Comparison of ENCODE assay signal across 8 mouse cellular contexts in the genomic region with DNA sequence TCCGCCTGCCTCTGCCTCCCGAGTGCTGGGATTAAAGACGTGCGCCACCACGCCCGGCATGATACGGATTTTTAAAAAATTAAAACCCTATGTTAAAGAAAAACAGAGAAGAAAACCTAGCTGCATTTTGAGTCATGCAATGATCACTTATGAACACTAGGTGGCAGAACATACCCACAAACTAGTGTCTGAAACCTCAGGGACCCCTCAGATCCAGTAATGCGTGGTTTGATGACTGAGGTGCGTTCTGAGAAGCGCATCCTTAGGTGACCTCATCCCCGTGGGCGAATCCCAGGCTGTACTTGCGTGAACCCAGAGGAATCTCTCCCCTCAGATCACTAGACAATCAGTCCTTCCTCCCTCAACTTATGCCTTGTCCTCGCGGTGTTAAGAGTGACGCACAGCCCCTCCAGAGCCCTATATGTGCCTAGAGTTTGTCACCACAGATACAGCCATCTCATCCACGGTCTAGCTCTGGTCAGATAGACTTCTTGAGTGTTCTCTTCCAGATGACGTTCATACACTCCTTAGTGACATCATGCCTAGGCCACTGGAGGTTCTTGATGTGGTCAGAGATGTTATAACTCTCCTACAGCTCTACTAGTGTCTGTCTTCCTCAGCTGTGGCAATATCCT. TPM values are rescaled to one million over a fixed set of nuclear protein-coding genes. Genes with fewer than 3 reads are reported as not detected.
DNase-seq lines count a peak whose midpoint lies in the region; ATAC-seq and TF ChIP-seq lines count a peak whose summit lies in the region.

No protein-coding gene starts in this region.

- peak; percentile 71 for ATAC-seq in granulocyte monocyte progenitor cell, adult 5-6 weeks (replicated peaks; ENCODE audit: poor library complexity, severe bottlenecking)
- no peak for ATAC-seq in kidney, postnatal 0 days (replicated peaks; ENCODE audit: low FRiP score, low read depth)
- peak; percentile 81 for ATAC-seq in megakaryocyte progenitor cell, adult 5-6 weeks (replicated peaks; ENCODE audit: poor library complexity)

- TF ChIP-seq POLR2A in spleen, adult 2 months (IDR thresholded peaks at IDR 0.05; ENCODE audit: low read depth, low read length), result no peak

- H3K9ac ChIP-seq in kidney, postnatal 0 days (ENCODE audit: low read depth, low read length), result no peak overlapping the region

- H3K4me2 ChIP-seq in kidney, postnatal 0 days (ENCODE audit: low read length), result no peak overlapping the region

- no peaks in the 10 kb centered on the region for H3K4me1 ChIP-seq in spleen, adult 2 months (ENCODE audit: control insufficient read depth, insufficient read depth, insufficient read length)
- no peaks in the 10 kb centered on the region for H3K4me1 ChIP-seq in kidney, postnatal 0 days (replicated peaks; ENCODE audit: insufficient read depth, low read length)

- peak; percentile 39; the same call in 1 of the 2 replicates for TF ChIP-seq CTCF in spleen, adult 2 months (IDR thresholded peaks at IDR 0.05; ENCODE audit: extremely low read depth, insufficient read depth, insufficient read length, insufficient replicate concordance)
- peak; percentile 84 for TF ChIP-seq CTCF in kidney, postnatal 0 days (IDR thresholded peaks at IDR 0.05; ENCODE audit: low read depth)

- no peaks in the 10 kb centered on the region for H3K36me3 ChIP-seq in spleen, adult 2 months (ENCODE audit: control insufficient read depth, insufficient read depth, low read length)
- no peaks in the 10 kb centered on the region for H3K36me3 ChIP-seq in kidney, postnatal 0 days (ENCODE audit: insufficient read depth, low read length)

- DNase-seq in spleen, adult 2 months (ENCODE audit: low read depth in 1 of 2, low spot score in 2 of 2), result peak in 1 of 2 experiments; percentile 6
- DNase-seq in spleen, postnatal 4 days (ENCODE audit: low spot score in 2 of 2), result no peak
- DNase-seq in brain, adult 2 months (ENCODE audit: low read depth, low spot score), result peak; percentile 57
- DNase-seq in kidney, postnatal 0 days (ENCODE audit: low spot score), result peak; percentile 71
- peak; percentile 28 for DNase-seq in right cerebral cortex, postnatal 4 days
- no peak for DNase-seq in gastrocnemius, adult 8-10 months (ENCODE audit: low spot score in 2 of 2)

- H3K4me3 ChIP-seq in spleen, adult 2 months (ENCODE audit: extremely low read depth, insufficient read depth, insufficient read length), result no peak overlapping the region
- no peak overlapping the region for H3K4me3 ChIP-seq in kidney, postnatal 0 days (replicated peaks; ENCODE audit: low read depth, low read length)

- WGBS in spleen, adult 2 months, result 21% methylated on average over 18 of the region's 18 CpGs
- 22% methylated on average over 18 of the region's 18 CpGs for WGBS in kidney, postnatal 0 days

- H3K27ac ChIP-seq in spleen, adult 2 months (ENCODE audit: insufficient read depth, low read length), result no peak overlapping the region
- no peak overlapping the region for H3K27ac ChIP-seq in kidney, postnatal 0 days

- no peaks in the 10 kb centered on the region for H3K9me3 ChIP-seq in kidney, postnatal 0 days (replicated peaks; ENCODE audit: low read length)

- H3K27me3 ChIP-seq in spleen, adult 2 months (ENCODE audit: control insufficient read depth, insufficient read depth, low read length), result no peaks in the 10 kb centered on the region; the same call in 1 of the 2 replicates
- H3K27me3 ChIP-seq in kidney, postnatal 0 days (ENCODE audit: insufficient read depth, low read length), result no peaks in the 10 kb centered on the region

RNA-seq across cellular contexts. Expression of a gene that starts 14.9 kb away (rescaled TPM):
- 28.8 and 32.8 TPM in 2 replicates for polyA plus RNA-seq in spleen, adult 2 months (2012; rRNA removed)
- 62.3 and 102 TPM in 2 replicates for total RNA-seq in granulocyte monocyte progenitor cell, adult 5-6 weeks (2014; fragmentation: Nextera tagmentation)
- total RNA-seq in granulocyte monocyte progenitor cell, adult 5-6 weeks (2017), result 48.9 and 53.9 TPM in 2 replicates
- 20.8 and 21.9 TPM in 2 replicates for polyA plus RNA-seq in kidney, postnatal 0 days (2015; fragmentation: Nextera tagmentation; extraction: Ambion mirVana)
- total RNA-seq in megakaryocyte progenitor cell, adult 5-6 weeks (2015), result 91.6 and 107 TPM in 2 replicates
- total RNA-seq in megakaryocyte progenitor cell, adult 5-6 weeks (2017), result 52.1 and 55.5 TPM in 2 replicates
- total RNA-seq in gastrocnemius, adult 8-10 months (2022), result 10 to 100 TPM; 25.5 to 31.4 (median 28.0) TPM

RNA-seq across cellular contexts. Expression of a gene that starts 59.9 kb away (rescaled TPM):
- 2.2 and 2.6 TPM in 2 replicates for polyA plus RNA-seq in spleen, adult 2 months (2012; rRNA removed)
- 1.2 and 4.6 TPM in 2 replicates for total RNA-seq in granulocyte monocyte progenitor cell, adult 5-6 weeks (2014; fragmentation: Nextera tagmentation)
- 2.8 and 3.0 TPM in 2 replicates for total RNA-seq in granulocyte monocyte progenitor cell, adult 5-6 weeks (2017)
- 1.5 and 2.0 TPM in 2 replicates for polyA plus RNA-seq in kidney, postnatal 0 days (2015; fragmentation: Nextera tagmentation; extraction: Ambion mirVana)
- 4.8 and 7.8 TPM in 2 replicates for total RNA-seq in megakaryocyte progenitor cell, adult 5-6 weeks (2015)
- total RNA-seq in megakaryocyte progenitor cell, adult 5-6 weeks (2017), result 3.0 and 4.4 TPM in 2 replicates
- under 1 TPM in 1 of 4 experiments, not detected in 3; 0.21 TPM for total RNA-seq in gastrocnemius, adult 8-10 months (2022)

Comparison
In these comparisons a context has a peak if more than half of its experiments do, and no peak if none do; other contexts are left out.
1. DNase-seq: peak in brain, adult 2 months (single experiment), kidney, postnatal 0 days (single experiment) and right cerebral cortex, postnatal 4 days (single experiment); none in spleen, postnatal 4 days (0 of 2) and gastrocnemius, adult 8-10 months (0 of 2).